Mouse (Mus musculus) gastrocnemius, postnatal 10 days (tissue): ENCODE measurements around the gene Ap3m1. TPM values are rescaled to one million over a fixed set of nuclear protein-coding genes. Genes with fewer than 3 reads are reported as not detected.

Experiments
- DNase-seq: peaks from one replicate; pipeline ENCODE4 v3.0.0; 2021; ENCODE audit warnings: mixed read lengths
- total RNA-seq, 2 experiments: library from RNA; stranded (reverse); gene quantifications; 2 replicates each; pipeline ENCODE4 v1.2.3; 2021

Gene Ap3m1
- total RNA-seq, 2 experiments from 2014 or later: 48.1 to 51.5 TPM

DNA sequence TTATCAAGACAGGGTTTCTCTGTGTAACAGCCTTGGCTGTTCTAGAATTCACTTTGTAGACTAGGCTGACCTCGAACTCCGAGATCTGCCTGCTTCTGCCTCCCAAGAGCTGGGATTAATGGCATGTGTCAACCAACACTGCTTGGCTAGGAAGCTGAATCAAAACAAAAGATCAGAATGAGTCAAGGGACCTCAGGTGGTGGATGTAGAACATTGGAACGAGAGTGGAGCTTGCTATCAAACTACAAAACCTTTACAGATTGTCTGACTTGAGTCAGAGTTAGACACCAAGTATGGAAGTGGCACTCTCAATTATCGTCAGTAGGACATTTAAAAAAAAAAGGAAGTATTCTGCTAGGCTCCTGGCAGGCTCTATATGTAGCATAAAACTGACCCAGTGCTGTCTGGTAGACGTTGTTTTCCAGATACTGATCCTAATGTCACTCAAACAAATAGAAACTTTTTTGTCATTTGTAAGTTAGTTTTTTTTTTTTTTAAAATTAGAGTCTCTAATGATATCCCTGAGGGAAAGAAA is 38.4 kb downstream of the Ap3m1 start:
- DNase-seq: no peak

DNA sequence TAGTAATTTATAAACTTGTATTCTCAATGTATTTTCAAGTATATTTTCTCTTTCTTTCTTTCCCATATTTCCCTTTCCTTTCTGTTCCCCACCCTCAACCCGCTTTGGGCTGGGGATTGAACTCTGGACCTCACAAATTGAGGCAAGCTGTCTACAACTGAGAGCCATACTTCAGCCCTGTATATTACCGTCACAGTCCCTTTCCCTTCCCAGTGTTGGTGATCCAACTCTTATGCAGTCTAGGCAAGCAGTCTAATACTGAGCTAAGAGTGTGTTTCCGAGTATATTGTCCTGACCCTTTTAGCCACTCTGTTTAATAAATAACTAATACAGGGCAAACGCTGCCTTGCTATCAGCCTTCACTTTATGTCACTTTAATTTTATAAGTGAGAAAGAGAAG is 52.7 kb downstream of the Ap3m1 start:
- DNase-seq: no peak

DNA sequence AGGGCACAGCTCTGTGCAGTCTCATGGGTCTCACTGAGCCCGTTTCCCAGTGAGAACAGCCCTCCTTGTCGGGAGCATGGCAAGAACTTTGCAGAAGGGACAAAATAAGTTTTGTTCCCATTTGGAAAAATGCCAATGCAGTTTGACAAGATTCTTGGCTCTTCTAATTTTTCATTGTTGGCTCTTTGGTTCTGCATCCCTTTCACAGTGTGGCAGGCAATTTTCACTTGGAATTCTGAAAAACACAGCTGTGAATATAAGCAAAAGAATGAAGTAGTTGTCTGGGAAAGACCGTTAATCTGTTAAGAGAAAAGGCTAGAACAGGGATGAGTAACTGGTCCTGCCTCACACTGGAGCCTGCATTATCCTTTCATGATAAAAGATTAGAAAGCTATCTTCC is 54.8 kb downstream of the Ap3m1 start:
- DNase-seq: no peak

DNA sequence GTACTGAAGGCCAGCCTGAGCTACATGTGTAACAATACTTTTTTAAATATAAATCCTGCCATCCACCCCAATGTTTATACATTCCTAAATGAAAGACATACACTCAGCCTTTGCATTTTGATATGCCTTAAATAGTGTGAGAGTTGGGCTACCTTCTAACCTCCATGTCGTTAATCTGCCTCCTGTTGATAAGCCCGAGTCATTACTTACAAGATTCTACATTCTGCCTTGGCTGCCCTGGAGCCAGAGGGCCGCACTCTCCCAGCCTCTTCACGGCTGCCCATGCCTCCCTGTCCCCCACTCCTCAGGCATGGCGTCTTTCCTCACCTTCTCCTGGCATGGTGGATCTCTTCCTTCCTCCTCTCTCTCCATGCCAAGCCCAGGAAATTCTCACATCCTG is 55.9 kb downstream of the Ap3m1 start:
- DNase-seq: no peak

DNA sequence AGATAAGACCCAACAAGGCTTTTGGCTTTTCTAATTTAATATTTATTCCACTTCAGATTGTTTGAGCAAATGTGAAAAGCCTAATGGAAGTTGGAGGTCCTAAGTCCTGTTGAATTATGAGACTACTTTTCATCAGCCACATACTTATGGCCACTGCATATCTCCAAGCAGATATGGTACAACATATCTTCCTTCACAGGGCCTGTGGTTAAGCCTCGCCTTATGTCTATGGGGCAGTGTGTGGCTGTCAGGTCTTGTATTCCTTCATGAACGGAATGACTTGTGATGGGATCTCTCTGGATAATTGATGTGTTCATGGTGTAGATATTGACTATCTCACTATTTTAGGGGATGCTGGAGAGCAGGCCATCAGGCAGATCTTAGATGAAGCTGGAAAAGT is 56.8 kb downstream of the Ap3m1 start:
- DNase-seq: no peak

GRCm38 (mm10) chr14:20994475-20994874 is 57.8 kb downstream of the Ap3m1 start:
- no peak for DNase-seq

DNA sequence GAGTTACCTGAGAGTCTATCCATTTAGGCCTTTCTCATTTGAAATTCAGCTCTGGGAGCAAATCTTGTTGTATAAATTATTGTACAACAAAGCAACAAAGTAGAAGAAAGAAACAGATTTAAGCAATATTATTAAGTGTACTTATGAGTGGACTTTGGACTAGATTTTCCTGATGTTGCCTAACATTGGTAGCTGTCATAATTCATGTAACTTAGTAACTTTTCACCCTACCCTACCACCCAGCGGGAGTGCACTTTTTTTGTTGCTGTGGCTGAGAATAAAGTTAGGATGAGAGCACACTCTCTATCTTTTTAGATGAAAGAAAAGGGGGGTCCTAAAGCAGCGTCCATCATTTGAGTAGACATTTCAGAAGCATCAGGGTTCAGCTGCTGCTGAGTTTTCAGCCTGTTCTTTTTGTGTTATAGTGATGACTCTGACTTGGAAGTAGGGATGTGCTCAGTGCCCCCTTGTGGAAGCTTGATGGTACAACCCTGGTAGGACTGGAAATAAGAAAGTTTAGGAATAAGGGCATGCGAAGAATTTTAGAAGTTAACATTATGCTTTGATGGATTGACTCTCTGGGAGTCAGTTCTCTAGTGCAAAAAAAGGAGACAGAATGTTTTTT is 59.1 kb downstream of the Ap3m1 start:
- peak; percentile 32 for DNase-seq

GRCm38 (mm10) chr14:20991492-20991891 is 60.8 kb downstream of the Ap3m1 start:
- DNase-seq: no peak

DNA sequence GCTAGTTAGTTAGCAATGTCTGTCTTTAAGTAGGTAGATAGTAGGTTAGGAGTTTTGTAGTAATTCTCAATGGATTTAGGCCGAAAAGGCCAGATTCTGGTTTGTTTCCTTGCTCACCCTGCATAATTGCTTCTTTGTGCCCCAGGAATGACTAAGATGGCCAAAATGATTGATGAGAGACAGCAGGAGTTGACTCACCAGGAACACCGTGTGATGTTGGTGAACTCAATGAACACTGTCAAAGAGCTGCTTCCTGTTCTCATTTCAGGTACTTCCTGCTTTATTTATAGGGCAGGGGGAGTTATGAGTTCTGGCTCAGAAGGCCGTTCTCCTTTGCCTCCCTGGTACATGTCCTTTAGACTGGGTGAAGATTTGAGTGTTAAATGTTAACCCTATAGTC is 66.8 kb downstream of the Ap3m1 start:
- no peak for DNase-seq

- DNase-seq: peak; percentile 29
Measured at GRCm38 (mm10) chr14:20983832-20984231, 68.5 kb downstream of the Ap3m1 start.

Other genes with a start within 250 kb of the Ap3m1 start
- gene Plau, start 215.8 kb downstream of the Ap3m1 start, total RNA-seq: 10 to 100 TPM; 25.6 to 28.0 TPM
- gene Vcl, start 123.1 kb downstream of the Ap3m1 start, total RNA-seq: 100 to 1,000 TPM; 115 to 126 TPM
- gene Adk, start 66 bp upstream of the Ap3m1 start, total RNA-seq: 10 to 100 TPM; 85.9 to 86.1 TPM